8 mouse cellular contexts compared by ENCODE assay signal in genomic region chr5:140948009-140948408, GRCm38 (mm10). TPM values are rescaled to one million over a fixed set of nuclear protein-coding genes. Genes with fewer than 3 reads are reported as not detected.
DNase-seq lines count a peak whose midpoint lies in the region; ATAC-seq lines count a peak whose summit lies in the region.

No protein-coding gene starts in this region.

- H3K4me2 ChIP-seq in hindbrain, embryonic 12.5 days (replicated peaks): no peak overlapping the region
- no peak overlapping the region for H3K4me2 ChIP-seq in forebrain, embryonic 11.5 days (ENCODE audit: low read depth, low read length, severe bottlenecking)

- 86% methylated on average over 10 of the region's 10 CpGs for WGBS in hindbrain, embryonic 12.5 days
- WGBS in forebrain, embryonic 11.5 days: 89% methylated on average over 10 of the region's 10 CpGs

- no peaks in the 10 kb centered on the region for H3K36me3 ChIP-seq in hindbrain, embryonic 12.5 days
- H3K36me3 ChIP-seq in forebrain, embryonic 11.5 days (ENCODE audit: control insufficient read depth, insufficient read depth, low read length): no peaks in the 10 kb centered on the region

- no peaks in the 10 kb centered on the region for H3K4me1 ChIP-seq in hindbrain, embryonic 12.5 days
- H3K4me1 ChIP-seq in forebrain, embryonic 11.5 days (replicated peaks; ENCODE audit: control insufficient read depth, insufficient read depth, low read length): no peaks in the 10 kb centered on the region

- H3K9ac ChIP-seq in hindbrain, embryonic 12.5 days: no peak overlapping the region
- no peak overlapping the region for H3K9ac ChIP-seq in forebrain, embryonic 11.5 days (ENCODE audit: low read length)

- 0 out of 2 replicates have a peak, but pooled peaks cover 3% of the 10 kb centered on the region for H3K9me3 ChIP-seq in hindbrain, embryonic 12.5 days (replicated peaks)
- H3K9me3 ChIP-seq in forebrain, embryonic 11.5 days (ENCODE audit: control insufficient read depth, low read length): no peaks in the 10 kb centered on the region; the same call in 1 of the 2 replicates

- no peaks in the 10 kb centered on the region for H3K27me3 ChIP-seq in hindbrain, embryonic 12.5 days
- H3K27me3 ChIP-seq in forebrain, embryonic 11.5 days (ENCODE audit: control insufficient read depth, insufficient read depth, low read length): no peaks in the 10 kb centered on the region

- H3K27ac ChIP-seq in hindbrain, embryonic 12.5 days: no peak overlapping the region
- no peak overlapping the region for H3K27ac ChIP-seq in forebrain, embryonic 11.5 days (ENCODE audit: low read depth, low read length)

- peak; percentile 82 for DNase-seq in CD4-positive helper T cell, adult 2 months (ENCODE audit: low read depth, low spot score)
- DNase-seq in c-Kit-positive CD71-negative TER-119-negative erythroid progenitor cells, embryonic 14.5 days (ENCODE audit: low read depth): peak; percentile 37
- peak; percentile 5 for DNase-seq in kidney, postnatal 14 days
- DNase-seq in thymus, adult 18-20 months: peak; percentile 86 to 90
- DNase-seq in embryo, embryonic 9.5 days (ENCODE audit: extremely low spot score): no peak
- no peak for DNase-seq in forebrain, embryonic 11.5 days (ENCODE audit: low spot score)

- ATAC-seq in megakaryocyte, adult 5-6 weeks (ENCODE audit: poor library complexity, severe bottlenecking): peak; percentile 76
- no peak for ATAC-seq in hindbrain, embryonic 12.5 days (ENCODE audit: low FRiP score)
- ATAC-seq in forebrain, embryonic 11.5 days (replicated peaks; ENCODE audit: low FRiP score): no peak

- no peak overlapping the region for H3K4me3 ChIP-seq in hindbrain, embryonic 12.5 days
- H3K4me3 ChIP-seq in forebrain, embryonic 11.5 days (ENCODE audit: low read depth, low read length): no peak overlapping the region

RNA-seq across cellular contexts. Expression of gene Card11, which starts 52.4 kb away (rescaled TPM):
- 3.7 and 4.0 TPM in 2 replicates for total RNA-seq in megakaryocyte, adult 5-6 weeks (2015)
- 2.5 and 4.2 TPM in 2 replicates for total RNA-seq in megakaryocyte, adult 5-6 weeks (2017)
- polyA plus RNA-seq in hindbrain, embryonic 12.5 days (2016; fragmentation: Nextera tagmentation; extraction: Ambion mirVana): not detected in 2 replicates
- 0.23 TPM in 1 of 2 replicates, not detected in the other for polyA plus RNA-seq in forebrain, embryonic 11.5 days (2014; fragmentation: Nextera tagmentation; extraction: Ambion mirVana)

Comparison
In these comparisons a context has a peak if more than half of its experiments do, and no peak if none do; other contexts are left out.
1. DNase-seq: peak in CD4-positive helper T cell, adult 2 months (single experiment), c-Kit-positive CD71-negative TER-119-negative erythroid progenitor cells, embryonic 14.5 days (single experiment), kidney, postnatal 14 days (single experiment) and thymus, adult 18-20 months (2 of 2); none in embryo, embryonic 9.5 days (single experiment) and forebrain, embryonic 11.5 days (single experiment).